Mouse (Mus musculus): ENCODE data around the gene Heg1. TPM values are rescaled to one million over a fixed set of nuclear protein-coding genes. Genes with fewer than 3 reads are reported as not detected.

The Heg1 gene
- polyA plus RNA-seq, 1 experiment from 2014 or later, result 17.7 TPM

DNA sequence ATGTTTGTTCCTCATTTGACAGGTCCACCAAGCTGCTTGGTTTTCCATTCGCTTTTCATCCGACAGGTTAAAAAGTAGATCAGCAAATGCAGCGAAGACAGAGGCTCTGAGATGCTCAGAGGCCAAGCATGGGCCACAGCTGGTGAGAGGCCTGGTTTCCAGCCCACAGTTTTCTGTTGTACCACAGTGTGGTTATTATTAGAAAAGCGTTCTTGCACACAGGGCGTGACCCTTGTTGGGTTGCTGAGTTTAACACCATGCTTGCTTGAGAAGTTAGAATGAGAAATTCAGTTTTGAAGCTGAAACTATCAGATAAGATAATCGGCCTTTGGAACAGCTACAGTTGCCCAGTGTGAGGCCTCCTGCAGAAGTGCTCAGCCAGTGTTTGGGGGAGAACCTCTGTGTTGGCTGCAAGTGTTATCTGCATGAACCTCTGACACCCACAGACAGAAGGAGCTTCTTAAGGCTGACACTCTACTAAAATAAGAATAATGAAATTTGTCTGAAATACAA is 48.1 kb downstream of the Heg1 start:
- DNase-seq (ENCODE audit: low spot score) (no peak), ATAC-seq (replicated peaks; ENCODE audit: low FRiP score) (peak; percentile 90)
- H3K27ac ChIP-seq (ENCODE audit: low read depth, low read length), result 0 out of 2 replicates have a peak overlapping the region, but pooled peaks have one; percentile 32

DNA sequence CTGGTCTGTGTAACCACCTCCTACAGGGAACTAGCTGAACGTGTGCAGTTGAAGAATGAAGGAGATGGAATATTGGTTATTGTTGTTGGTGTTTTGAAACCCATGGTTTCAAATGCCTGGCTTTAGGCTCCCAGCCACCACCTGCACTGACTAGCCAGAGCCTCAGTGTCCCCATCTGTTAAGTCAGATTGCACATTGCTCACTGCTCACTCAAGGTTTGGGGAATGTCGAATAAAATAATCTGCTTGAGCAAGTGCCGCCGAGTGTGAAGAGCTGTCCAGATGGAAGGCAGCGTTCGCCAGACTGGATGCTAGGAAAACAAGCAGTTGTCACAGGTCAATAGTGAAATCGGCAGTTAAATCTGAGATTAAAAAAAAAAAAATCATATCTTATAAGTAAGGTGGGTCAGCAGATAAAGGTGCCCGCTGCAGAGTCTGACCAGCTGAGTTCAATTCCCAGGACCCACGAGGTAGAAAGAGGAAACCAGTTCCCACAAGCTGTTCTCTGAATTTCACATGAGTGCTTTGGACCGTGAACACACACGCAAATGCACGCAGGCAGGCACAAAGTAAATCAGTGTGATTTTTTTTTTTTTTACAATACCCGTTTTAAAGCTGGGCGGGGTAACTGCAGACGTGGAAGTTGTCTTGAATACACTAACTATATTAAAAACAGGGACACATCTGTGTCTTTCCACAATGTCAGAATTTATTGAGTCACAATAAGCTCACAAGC is 48.8 kb downstream of the Heg1 start:
- 0 out of 2 replicates have a peak, but pooled peaks have one; percentile 6 for ATAC-seq (replicated peaks; ENCODE audit: low FRiP score)

More for the DNA sequence above, 48.1 kb downstream of the Heg1 start:
- Histone ChIP-seq H3K27me3 (replicated peaks; ENCODE audit: control insufficient read depth, insufficient read depth, low read length) (no peaks in the 10 kb centered on the region), H3K36me3 (ENCODE audit: control insufficient read depth, insufficient read depth, low read length) (peaks cover 5% of the 10 kb centered on the region; the same call in 1 of the 2 replicates), H3K9ac (ENCODE audit: low read depth, low read length) (no peak overlapping the region), H3K9me3 (ENCODE audit: control insufficient read depth, low read length) (no peaks in the 10 kb centered on the region), H3K4me1 (replicated peaks; ENCODE audit: control insufficient read depth, insufficient read depth, low read length) (peaks cover 11% of the 10 kb centered on the region), H3K4me3 (ENCODE audit: low read depth, low read length) (no peak overlapping the region), H3K4me2 (peak overlapping the region; percentile 5)
- 40% methylated on average over 6 of the region's 6 CpGs for WGBS

DNA sequence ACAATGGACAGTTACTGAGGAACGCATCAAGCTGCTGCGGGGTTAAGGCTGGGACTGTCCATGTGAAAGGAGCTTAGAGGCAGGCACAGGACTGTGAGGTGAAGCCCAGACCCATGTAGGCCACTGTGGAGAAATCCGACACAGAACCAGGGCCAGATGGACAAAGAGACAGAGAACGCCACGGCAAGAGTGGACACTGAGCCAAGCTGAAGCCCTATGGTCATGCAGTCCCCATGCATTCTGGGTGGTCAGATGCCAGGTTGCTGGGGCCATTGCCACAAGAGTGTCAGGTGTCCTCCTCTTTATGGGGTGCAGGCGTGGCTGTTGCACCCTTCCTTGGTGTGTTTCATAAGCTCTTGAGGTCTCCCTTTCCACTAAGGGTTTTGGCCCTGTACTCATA is 49.7 kb downstream of the Heg1 start:
- Histone ChIP-seq H3K4me2 (no peak overlapping the region), H3K9ac (ENCODE audit: low read depth, low read length) (no peak overlapping the region), H3K27me3 (replicated peaks; ENCODE audit: control insufficient read depth, insufficient read depth, low read length) (no peaks in the 10 kb centered on the region), H3K9me3 (ENCODE audit: control insufficient read depth, low read length) (no peaks in the 10 kb centered on the region), H3K36me3 (ENCODE audit: control insufficient read depth, insufficient read depth, low read length) (peaks cover 5% of the 10 kb centered on the region; the same call in 1 of the 2 replicates), H3K27ac (ENCODE audit: low read depth, low read length) (no peak overlapping the region), H3K4me1 (replicated peaks; ENCODE audit: control insufficient read depth, insufficient read depth, low read length) (peaks cover 11% of the 10 kb centered on the region), H3K4me3 (ENCODE audit: low read depth, low read length) (no peak overlapping the region)
- 86% methylated on average over 6 of the region's 6 CpGs for WGBS
- ATAC-seq (replicated peaks; ENCODE audit: low FRiP score) (no peak), DNase-seq (ENCODE audit: low spot score) (no peak)

More for the DNA sequence above, 48.8 kb downstream of the Heg1 start:
- DNase-seq (ENCODE audit: low spot score), result no peak
- no peak overlapping the region for H3K4me3 ChIP-seq (ENCODE audit: low read depth, low read length)
- peak overlapping the region; percentile 40; the same call in 1 of the 2 replicates for H3K27ac ChIP-seq (ENCODE audit: low read depth, low read length)
- H3K9me3 ChIP-seq (ENCODE audit: control insufficient read depth, low read length), result no peaks in the 10 kb centered on the region
- no peak overlapping the region for H3K4me2 ChIP-seq
- WGBS, result 64% methylated on average over 15 of the region's 15 CpGs
- peaks cover 11% of the 10 kb centered on the region for H3K4me1 ChIP-seq (replicated peaks; ENCODE audit: control insufficient read depth, insufficient read depth, low read length)
- H3K9ac ChIP-seq (ENCODE audit: low read depth, low read length), result no peak overlapping the region
- no peaks in the 10 kb centered on the region for H3K27me3 ChIP-seq (replicated peaks; ENCODE audit: control insufficient read depth, insufficient read depth, low read length)
- H3K36me3 ChIP-seq (ENCODE audit: control insufficient read depth, insufficient read depth, low read length), result peaks cover 2% of the 10 kb centered on the region; the same call in 1 of the 2 replicates

- ATAC-seq (replicated peaks; ENCODE audit: low FRiP score) (no peak), DNase-seq (ENCODE audit: low spot score) (no peak)
- H3K9ac ChIP-seq (ENCODE audit: low read depth, low read length), result no peak overlapping the region
- no peak overlapping the region for H3K4me3 ChIP-seq (ENCODE audit: low read depth, low read length)
- H3K36me3 ChIP-seq (ENCODE audit: control insufficient read depth, insufficient read depth, low read length), result peaks cover 5% of the 10 kb centered on the region; the same call in 1 of the 2 replicates
- WGBS, result 69% methylated on average over 10 of the region's 10 CpGs
- no peak overlapping the region for H3K4me2 ChIP-seq
- H3K4me1 ChIP-seq (replicated peaks; ENCODE audit: control insufficient read depth, insufficient read depth, low read length), result peaks cover 11% of the 10 kb centered on the region
- no peak overlapping the region for H3K27ac ChIP-seq (ENCODE audit: low read depth, low read length)
- H3K27me3 ChIP-seq (replicated peaks; ENCODE audit: control insufficient read depth, insufficient read depth, low read length), result no peaks in the 10 kb centered on the region
- no peaks in the 10 kb centered on the region for H3K9me3 ChIP-seq (ENCODE audit: control insufficient read depth, low read length)
Observed at GRCm38 (mm10) chr16:33734545-33734944, 50.4 kb downstream of the Heg1 start.

DNA sequence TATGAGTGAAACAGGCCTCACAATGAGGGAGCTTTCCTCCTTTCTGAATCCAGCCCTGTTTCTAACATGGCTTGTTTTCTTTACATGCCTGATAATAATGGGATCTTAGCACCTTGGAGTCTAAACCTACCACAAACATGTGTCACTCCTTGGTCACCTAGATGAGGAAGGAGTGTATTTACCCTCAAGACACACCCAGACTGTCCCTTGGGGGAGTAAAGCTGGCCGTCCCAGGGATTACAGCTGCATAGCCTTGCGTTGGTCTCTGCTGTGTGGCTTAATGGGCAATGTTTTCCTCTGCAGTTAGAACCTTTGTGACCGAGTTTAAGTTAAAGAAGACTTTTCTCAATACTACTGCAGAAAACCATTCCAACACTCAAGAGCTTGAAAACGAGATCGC is 51.1 kb downstream of the Heg1 start:
- no peak overlapping the region for H3K27ac ChIP-seq (ENCODE audit: low read depth, low read length)
- H3K4me2 ChIP-seq, result no peak overlapping the region
- ATAC-seq (replicated peaks; ENCODE audit: low FRiP score) (no peak), DNase-seq (ENCODE audit: low spot score) (no peak)
- H3K27me3 ChIP-seq (replicated peaks; ENCODE audit: control insufficient read depth, insufficient read depth, low read length), result no peaks in the 10 kb centered on the region
- H3K9me3 ChIP-seq (ENCODE audit: control insufficient read depth, low read length), result no peaks in the 10 kb centered on the region
- H3K4me3 ChIP-seq (ENCODE audit: low read depth, low read length), result no peak overlapping the region
- WGBS, result 76% methylated on average over 5 of the region's 5 CpGs
- no peak overlapping the region for H3K9ac ChIP-seq (ENCODE audit: low read depth, low read length)
- H3K4me1 ChIP-seq (replicated peaks; ENCODE audit: control insufficient read depth, insufficient read depth, low read length), result peaks cover 11% of the 10 kb centered on the region
- peaks cover 5% of the 10 kb centered on the region; the same call in 1 of the 2 replicates for H3K36me3 ChIP-seq (ENCODE audit: control insufficient read depth, insufficient read depth, low read length)

GRCm38 (mm10) chr16:33735791-33736190 is 51.6 kb downstream of the Heg1 start:
- Histone ChIP-seq H3K4me3 (ENCODE audit: low read depth, low read length) (no peak overlapping the region), H3K36me3 (ENCODE audit: control insufficient read depth, insufficient read depth, low read length) (peaks cover 5% of the 10 kb centered on the region; the same call in 1 of the 2 replicates), H3K4me2 (no peak overlapping the region)

DNA sequence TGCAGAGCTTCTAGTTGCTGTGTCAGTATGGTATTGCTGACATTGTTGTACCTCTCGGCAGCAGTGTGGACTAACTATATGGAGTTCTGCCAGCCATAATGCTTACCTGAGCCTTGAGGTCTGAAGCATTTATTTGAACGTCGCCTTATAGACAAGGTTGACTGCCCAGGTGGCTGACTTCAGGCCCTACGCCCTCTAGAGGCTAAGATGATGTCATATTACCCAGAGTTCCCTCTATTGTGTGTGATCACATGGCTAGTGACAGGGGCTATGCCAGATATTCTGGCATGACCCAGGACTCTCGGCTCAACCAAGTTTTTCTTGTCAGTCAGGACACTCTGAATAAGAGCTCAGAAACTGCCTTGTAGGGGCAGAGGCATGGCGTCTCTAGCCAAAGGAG is 52.6 kb downstream of the Heg1 start:
- Histone ChIP-seq H3K9ac (ENCODE audit: low read depth, low read length) (no peak overlapping the region), H3K27me3 (replicated peaks; ENCODE audit: control insufficient read depth, insufficient read depth, low read length) (no peaks in the 10 kb centered on the region), H3K9me3 (ENCODE audit: control insufficient read depth, low read length) (no peaks in the 10 kb centered on the region), H3K27ac (ENCODE audit: low read depth, low read length) (no peak overlapping the region), H3K4me2 (no peak overlapping the region), H3K4me3 (ENCODE audit: low read depth, low read length) (no peak overlapping the region), H3K4me1 (replicated peaks; ENCODE audit: control insufficient read depth, insufficient read depth, low read length) (peaks cover 6% of the 10 kb centered on the region), H3K36me3 (ENCODE audit: control insufficient read depth, insufficient read depth, low read length) (peaks cover 5% of the 10 kb centered on the region; the same call in 1 of the 2 replicates)
- ATAC-seq (replicated peaks; ENCODE audit: low FRiP score) (no peak), DNase-seq (ENCODE audit: low spot score) (no peak)
- WGBS, result 76% methylated on average over 6 of the region's 6 CpGs

More at GRCm38 (mm10) chr16:33735791-33736190, 51.6 kb downstream of the Heg1 start:
- no peaks in the 10 kb centered on the region for H3K9me3 ChIP-seq (ENCODE audit: control insufficient read depth, low read length)
- WGBS, result 70% methylated on average over 5 of the region's 5 CpGs
- ATAC-seq (replicated peaks; ENCODE audit: low FRiP score) (no peak), DNase-seq (ENCODE audit: low spot score) (no peak)
- H3K4me1 ChIP-seq (replicated peaks; ENCODE audit: control insufficient read depth, insufficient read depth, low read length), result peaks cover 11% of the 10 kb centered on the region
- no peaks in the 10 kb centered on the region for H3K27me3 ChIP-seq (replicated peaks; ENCODE audit: control insufficient read depth, insufficient read depth, low read length)
- H3K27ac ChIP-seq (ENCODE audit: low read depth, low read length), result no peak overlapping the region
- H3K9ac ChIP-seq (ENCODE audit: low read depth, low read length), result no peak overlapping the region

DNA sequence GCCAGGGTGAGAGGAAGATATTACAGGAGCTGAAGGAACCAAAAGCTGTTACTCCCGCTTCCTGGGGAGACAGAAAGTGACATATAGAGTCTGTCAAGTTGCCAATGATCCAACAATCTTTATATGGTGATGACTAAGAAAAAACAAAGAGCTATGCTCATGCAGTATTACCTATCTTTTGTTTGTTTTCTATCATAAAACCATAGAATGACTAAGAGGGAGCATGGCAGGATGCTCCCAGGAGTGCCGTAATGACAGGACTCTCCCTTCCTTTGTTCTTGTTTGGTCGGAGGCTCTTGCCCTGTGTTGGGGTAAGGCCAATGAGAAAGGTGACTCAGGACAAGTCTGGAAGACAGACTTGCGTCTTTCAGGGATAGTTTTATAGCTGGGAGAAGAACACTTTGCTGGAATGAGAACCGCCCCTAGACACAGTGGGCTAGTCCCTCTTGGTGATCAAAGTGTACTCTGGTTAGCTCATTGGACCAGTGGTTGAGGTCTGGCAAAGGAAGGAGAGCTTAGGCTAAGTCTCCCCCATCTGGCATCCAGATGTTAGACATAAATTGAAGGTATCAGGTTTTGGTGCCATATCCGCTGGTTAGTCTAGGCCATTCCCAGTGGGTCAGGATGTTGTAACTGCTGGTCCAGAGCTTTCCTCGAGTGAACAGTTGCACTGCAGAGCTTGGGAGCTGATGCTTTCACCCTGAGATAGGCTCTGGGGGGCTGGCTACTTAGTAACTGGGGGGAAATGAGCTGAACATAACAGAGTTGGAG is 55.0 kb downstream of the Heg1 start:
- no peak overlapping the region for H3K4me2 ChIP-seq
- H3K9me3 ChIP-seq (ENCODE audit: control insufficient read depth, low read length), result no peaks in the 10 kb centered on the region
- DNase-seq (ENCODE audit: low spot score) (no peak), ATAC-seq (replicated peaks; ENCODE audit: low FRiP score) (no peak)
- no peaks in the 10 kb centered on the region; the same call in 1 of the 2 replicates for H3K4me1 ChIP-seq (replicated peaks; ENCODE audit: control insufficient read depth, insufficient read depth, low read length)
- no peaks in the 10 kb centered on the region for H3K27me3 ChIP-seq (replicated peaks; ENCODE audit: control insufficient read depth, insufficient read depth, low read length)
- H3K27ac ChIP-seq (ENCODE audit: low read depth, low read length), result no peak overlapping the region; the same call in 1 of the 2 replicates
- H3K9ac ChIP-seq (ENCODE audit: low read depth, low read length), result no peak overlapping the region
- H3K36me3 ChIP-seq (ENCODE audit: control insufficient read depth, insufficient read depth, low read length), result peaks cover 5% of the 10 kb centered on the region; the same call in 1 of the 2 replicates
- no peak overlapping the region for H3K4me3 ChIP-seq (ENCODE audit: low read depth, low read length)
- 76% methylated on average over 7 of the region's 7 CpGs for WGBS
